Mouse (Mus musculus): ENCODE measurements around the gene Rab36.

Gene Rab36

DNA sequence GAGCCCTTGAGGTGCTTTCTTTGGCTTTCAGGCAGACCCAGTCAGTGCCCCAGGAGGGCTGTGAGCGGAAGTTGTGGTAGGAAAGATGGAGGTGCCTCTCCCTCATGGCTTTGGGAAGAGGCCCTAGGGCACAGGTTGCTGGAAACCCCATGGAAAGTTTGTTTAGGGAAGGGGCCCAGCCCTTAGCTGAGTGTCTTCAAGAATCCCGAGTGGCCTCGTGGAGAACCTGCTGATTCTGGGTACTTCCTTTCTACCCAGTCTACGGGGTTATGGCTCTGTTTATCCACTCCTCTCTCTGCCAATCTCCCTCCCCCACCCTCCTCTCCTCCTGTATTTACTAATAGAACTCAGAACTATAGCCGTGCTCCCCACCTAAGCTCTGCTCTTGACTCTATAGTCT lies 38.8 kb downstream of the Rab36 start:
- no peak for DNase-seq

DNA sequence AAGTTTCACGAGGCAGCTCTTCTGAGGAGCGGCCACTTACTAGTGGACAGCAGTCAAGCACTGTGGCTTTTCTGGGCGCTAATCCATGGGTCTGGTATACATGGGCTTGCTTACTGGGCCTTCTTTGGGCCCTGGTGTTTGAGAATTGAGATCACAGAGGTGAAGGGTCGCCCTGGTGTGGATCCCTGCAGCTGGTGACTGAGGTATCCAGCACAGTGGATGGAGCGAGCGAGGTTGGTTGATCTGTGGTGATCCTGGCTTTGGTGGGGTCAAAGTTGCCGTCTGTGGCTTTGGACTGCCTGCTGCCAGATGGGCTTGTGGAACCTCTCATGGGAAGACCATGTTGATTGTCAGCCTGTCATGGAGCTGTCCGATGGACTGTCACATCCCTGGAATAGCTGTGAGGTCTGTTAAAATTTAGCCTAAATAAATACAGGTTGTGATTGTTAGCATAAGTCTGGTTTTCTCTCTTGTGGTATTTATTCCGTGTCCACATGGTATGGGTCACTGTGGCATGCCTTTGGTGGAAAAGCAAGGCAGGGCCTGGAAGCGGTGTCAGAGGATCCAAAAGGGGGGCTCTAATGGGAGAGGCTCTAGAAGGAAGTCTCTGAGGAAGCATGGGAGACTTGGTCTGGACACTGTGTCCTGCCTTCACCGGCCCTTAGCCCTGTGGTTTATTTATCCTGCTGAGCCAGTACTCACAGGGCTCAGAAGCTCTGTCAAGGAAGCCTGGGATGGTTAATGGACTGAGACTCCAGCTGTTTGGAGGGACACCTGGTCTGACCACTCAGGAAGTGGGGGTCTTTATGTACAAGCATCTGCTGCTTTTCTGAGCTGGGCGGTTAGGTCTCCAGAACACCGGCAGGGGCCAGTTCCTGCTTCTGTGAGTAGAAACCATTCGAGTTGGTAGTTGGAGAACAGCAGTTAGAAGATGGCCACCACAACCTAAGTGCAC lies 41.6 kb downstream of the Rab36 start:
- DNase-seq, result no peak

DNA sequence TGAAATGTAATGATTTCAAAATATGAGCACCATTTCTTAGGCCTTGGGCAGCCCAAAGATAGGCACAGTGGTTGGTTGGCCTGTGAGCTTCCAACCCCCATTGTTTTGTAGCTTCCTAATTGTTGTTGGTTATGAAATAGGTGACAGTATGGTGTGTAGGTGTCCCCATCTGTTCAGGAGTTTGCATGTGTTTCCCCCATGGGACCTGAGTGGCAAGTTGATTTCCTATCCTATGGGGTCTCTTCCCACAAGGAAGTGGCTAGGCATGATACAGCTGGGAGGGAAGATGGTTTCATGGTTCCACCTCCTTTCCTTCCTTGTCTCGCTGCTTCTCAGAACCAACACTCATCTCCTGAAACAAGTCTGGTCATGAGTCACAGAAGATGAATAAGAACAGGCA lies 48.5 kb downstream of the Rab36 start:
- no peak for DNase-seq

DNA sequence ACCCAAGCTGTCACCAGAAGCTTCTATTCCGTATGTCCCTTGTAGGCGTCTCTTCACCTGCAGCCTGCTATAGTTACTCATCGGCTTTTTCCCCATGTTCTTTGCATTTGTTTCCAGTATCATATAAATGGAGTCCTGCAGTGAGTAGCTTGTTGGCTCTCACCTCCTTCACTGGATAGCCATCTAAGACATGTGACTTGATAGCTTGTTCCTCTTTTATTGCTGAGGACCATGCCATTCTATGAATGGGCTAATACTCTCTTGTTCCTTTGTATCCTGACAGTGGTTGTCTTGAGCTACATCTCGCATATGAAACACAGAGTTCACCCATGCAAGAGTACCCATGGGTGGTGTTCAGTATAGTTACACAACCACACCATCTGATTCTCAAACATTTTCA lies 51.6 kb downstream of the Rab36 start:
- no peak for DNase-seq

DNA sequence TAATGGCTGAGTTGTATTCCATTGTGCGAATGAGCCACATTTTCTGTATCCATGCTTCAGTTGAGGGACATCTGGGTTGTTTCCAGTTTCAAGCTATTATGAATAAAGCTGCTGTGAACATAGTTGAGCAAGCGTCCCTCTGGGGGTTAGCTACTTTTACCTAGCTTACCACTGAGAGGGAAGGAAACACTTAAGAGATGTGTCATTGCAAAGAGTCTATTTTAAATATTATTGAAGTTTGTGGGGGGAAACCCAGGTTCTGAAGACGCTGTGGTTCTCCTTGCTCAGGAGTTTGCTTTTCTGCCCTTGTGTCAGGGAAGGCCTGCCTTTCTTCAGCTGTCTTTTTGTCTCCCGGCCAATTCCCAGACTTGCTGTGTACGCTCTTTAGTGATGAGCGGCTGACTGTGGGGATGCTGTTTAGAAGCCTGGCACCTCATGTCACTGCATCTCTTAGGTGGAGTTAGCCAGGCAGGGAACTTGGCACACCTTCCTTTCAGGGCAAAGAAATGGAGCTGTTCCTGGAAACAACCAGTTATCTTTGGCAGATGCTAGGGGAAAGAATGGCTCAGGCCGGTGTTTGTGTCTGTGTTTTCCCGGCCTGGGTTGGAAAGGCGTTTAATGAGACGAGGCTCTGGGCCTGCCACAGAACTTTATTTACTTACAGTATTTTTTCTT lies 54.8 kb downstream of the Rab36 start:
- DNase-seq, result no peak

DNA sequence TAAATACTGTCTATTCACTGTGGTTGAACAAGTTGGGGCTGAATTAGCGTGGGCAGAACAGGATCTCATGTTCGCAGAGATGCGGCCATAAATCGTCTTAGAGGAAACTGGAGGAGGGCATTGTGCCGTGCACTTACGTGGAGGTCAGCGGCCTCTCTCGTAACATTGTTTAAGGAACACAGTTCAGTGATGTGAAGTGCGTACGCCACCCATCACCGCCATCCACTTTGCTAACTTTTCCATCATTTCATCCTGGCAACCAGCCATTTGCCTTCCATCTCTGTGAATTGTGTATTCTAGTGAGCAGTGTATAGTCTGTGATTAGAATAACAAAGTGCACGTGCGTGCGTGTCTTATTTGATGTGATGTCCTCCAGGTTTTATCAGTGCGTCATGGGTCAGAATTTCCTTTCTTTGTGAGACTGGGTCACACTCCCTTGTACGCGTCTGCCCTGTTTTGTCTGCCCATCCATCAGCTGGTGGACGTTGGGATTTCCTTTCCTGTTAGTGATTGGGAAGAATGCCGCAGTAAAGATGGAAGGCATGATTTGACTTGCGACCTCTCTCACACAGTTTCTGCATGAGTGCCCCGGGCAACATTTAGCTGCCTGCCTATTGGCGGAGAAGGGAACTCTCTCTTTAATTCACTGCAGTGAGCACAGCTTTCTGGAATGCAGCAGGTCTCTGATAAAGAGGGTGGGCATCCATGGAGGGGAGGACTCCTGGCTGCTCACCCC lies 56.6 kb downstream of the Rab36 start:
- peak; percentile 31 for DNase-seq

DNA sequence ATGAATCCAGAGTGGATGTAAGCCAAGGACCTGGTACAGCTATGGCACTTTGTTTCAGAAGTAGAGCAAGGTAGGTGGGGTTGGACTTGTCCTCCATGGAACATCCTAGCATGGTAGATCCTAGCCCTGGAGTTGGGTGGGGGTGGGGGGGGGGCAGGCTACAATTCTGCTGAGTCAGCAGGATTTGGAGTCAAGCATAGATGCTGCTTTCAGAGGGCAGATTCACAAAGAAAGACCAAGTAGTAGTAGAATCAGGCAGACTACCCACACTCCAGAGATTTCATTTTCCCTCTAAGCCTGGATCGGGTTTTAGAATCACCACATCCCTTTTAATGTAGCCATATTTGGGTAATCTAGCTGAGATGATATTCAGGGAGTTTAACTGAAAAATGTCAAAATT lies 57.5 kb downstream of the Rab36 start:
- no peak for DNase-seq

DNA sequence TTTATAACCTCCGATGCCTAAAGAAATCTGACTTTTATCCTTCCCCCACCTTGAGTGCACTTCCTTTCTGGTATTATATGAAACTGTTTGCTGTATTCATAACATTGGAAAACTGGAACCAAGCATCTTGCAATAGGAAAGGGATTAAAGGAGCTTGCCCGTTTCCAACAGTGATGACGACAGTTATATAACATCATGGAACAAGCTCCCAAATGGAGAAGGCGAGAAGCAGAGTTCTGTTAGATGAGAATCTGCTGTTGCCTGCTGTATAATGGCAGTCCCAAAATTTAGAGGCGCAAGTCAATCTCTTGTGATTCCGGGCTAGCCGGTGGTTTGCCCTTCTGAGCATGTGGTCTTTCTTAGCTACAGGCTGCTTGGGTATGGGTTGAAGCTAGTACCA lies 58.4 kb downstream of the Rab36 start:
- no peak for DNase-seq

DNA sequence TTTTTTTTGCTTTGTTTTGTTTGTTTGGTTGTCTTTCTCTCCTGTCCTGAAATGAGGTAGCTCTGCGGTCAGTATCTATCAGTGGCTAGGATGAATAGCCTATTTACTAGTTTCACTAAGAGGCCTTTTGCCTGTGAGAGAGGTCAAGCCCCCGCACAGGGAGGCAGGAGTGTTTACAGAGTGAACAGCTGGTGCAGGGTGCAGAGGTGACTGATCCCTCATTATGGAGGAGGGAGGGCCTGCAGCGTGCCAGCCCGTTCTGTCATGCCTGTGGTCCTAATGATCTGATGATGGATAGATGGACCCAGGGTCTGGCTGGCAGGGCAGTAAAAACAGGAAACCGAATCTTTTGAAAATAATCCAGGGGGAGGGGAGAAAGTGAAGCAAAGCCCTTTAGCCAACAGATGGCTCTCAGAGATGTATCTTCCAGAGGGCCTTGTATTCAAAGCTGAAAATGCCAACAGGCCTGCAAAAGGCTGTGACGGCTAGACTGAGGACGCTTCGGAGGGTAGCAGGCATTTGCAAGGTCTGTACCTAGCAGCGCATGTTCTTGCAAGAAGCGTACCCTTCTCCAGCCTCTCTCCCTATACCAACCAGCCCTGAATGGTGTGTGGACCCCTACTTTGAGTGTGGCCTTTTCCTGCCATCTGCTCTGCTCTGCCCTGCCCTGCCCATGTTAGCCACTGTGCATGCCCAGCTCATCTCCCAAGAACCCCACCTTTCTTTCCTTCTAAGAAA lies 61.8 kb downstream of the Rab36 start:
- no peak for DNase-seq

DNA sequence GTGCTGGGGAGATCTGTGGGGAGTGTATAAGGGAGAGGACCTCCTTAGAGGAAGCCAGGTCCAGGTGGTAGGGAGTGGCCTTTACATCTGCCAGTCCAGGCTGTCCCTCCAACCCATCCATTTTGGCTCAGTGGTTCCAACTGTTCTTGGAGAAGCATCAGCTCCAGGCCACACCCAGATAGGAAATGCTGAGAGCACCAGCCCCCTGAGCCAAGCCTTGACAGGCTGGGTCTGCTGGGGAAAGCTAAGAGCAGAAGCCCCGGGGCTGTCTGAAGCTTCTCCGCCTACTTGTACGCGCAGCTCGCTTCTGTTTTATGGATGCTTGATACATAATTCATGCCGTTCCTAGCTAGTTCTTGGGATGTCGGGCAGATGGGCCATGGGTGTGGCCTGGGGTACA lies 63.4 kb downstream of the Rab36 start:
- no peak for DNase-seq

DNA sequence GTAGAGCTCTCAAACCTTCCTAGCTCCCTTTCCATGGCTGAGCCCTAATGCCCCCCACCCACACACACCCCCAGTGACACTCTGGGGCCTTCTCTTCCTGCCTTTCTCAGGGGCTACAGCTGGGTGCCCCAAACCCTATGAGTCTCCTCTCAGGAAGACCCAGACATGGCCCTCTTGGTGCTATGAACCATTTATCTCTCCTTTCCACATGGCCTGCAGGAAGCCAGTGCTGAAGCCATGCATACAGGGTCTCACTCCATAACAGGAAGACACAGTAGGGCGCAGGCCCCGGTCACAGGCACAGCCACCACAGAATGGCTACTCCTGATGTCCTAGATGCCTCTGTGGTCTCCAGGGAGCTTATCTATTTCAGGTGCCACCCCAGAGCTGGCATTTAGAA lies 66.6 kb downstream of the Rab36 start:
- no peak for DNase-seq

Data from kidney, postnatal 10 days (tissue).